Mouse (Mus musculus): ENCODE results near the gene Bloc1s5. TPM values are rescaled to one million over a fixed set of nuclear protein-coding genes. Genes with fewer than 3 reads are reported as not detected.

The Bloc1s5 gene
- total RNA-seq, 1 experiment = 3.4 TPM

DNA sequence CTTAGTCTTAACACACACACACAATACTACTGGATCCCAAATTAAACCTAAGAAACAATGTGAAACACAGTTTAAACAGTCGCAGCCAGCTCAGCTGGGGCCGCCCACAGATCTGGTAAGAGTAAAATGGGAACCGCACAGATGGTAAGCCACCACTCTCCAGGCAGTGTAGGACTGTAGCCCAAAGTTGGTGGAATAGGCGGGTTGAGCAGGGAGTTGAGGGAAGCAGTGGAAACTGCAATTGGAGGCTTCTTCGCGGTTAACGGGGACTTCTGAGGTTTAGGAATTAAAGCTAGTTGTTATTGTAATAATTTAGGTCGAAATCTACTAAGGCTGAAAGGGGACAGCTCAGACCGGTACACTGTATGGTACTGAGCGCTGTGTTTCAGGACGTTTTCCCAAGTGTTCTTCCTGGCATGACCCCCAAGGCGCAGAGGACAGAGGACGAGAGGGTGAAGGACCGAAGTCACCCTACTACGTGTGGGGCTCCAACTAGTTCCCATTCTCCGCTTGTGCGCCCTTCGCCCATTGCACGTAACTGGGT, 581 bp downstream of the Bloc1s5 start:
- no peak for DNase-seq (ENCODE audit: low read depth, low spot score)
- Histone ChIP-seq H3K9me3 (ENCODE audit: control insufficient read depth, insufficient read depth, low read depth, low read length) (no peaks in the 10 kb centered on the region), H3K36me3 (ENCODE audit: control insufficient read depth, insufficient read depth, low read length, poor library complexity, severe bottlenecking) (peaks cover 2% of the 10 kb centered on the region; the same call in 1 of the 2 replicates), H3K4me3 (ENCODE audit: insufficient read depth in 1 of 2, low read depth in 1 of 2, low read length in 2 of 2, poor library complexity in 1 of 2, severe bottlenecking in 1 of 2) (peak overlapping the region; percentile 83 to 92), H3K27ac (ENCODE audit: insufficient read depth, low read depth, low read length, poor library complexity, severe bottlenecking) (no peak overlapping the region), H3K4me1 (ENCODE audit: control insufficient read depth in 2 of 2, insufficient read depth in 2 of 2, low read length in 2 of 2, poor library complexity in 1 of 2) (peaks cover 2 to 4% of the 10 kb centered on the region in 2 experiments; a peak in 3 of 4 replicates), H3K9ac (ENCODE audit: insufficient read depth, low read depth, low read length, poor library complexity, severe bottlenecking) (peak overlapping the region; percentile 80)
- TF ChIP-seq CHD2 (IDR thresholded peaks at IDR 0.05; ENCODE audit: low read depth, low read length) (no peak), ZC3H11A (IDR thresholded peaks at IDR 0.05; ENCODE audit: borderline replicate concordance, low read depth, low read length) (no peak), MAFK (IDR thresholded peaks at IDR 0.05; ENCODE audit: insufficient read depth, low read depth, low read length) (no peak), ZNF384 (IDR thresholded peaks at IDR 0.05; ENCODE audit: low read depth, low read length) (no peak), HCFC1 (IDR thresholded peaks at IDR 0.05; ENCODE audit: borderline replicate concordance, insufficient read depth, low read length) (no peak)
- in situ Hi-C loops (cut with MboI; ENCODE audit: low sequenced_read_pairs in 2 of 2, unreplicated experiment in 2 of 2) = no loop called here

DNA sequence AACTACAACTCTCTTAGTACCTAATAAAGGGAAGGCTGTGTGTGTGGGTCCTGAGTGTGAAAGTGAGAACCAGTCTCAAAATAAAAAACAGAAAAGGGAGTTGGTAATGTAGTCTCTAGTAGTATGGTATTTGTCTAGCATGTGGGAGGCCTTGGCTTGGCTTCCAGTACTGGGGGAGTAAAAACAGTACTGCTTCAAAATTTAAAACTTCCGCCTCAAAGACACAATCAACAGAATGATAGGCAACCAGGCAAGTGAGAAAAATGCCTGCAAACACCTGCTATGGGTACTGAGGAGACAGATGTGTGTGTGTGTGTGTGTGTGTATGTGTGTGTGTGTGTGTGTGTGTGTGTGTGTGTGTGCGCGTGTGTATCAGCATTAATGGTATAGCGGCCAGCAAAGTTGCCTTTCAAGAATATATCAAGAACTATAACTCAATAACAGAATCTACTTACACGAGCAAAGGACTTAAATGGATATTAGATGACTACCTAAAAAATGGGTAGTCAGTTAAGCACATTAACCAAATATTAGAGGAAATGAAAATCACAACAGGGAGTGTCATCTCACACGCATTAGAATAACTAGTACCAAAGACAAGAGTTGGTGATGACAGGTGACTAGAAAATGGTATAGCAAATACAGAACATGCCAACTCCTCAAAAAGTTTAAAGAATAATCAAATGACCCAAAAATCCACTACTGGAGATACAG, 1.5 kb downstream of the Bloc1s5 start:
- H3K4me3 ChIP-seq (ENCODE audit: insufficient read depth in 1 of 2, low read depth in 1 of 2, low read length in 2 of 2, poor library complexity in 1 of 2, severe bottlenecking in 1 of 2) = no peak overlapping the region
- no peaks in the 10 kb centered on the region for H3K9me3 ChIP-seq (ENCODE audit: control insufficient read depth, insufficient read depth, low read depth, low read length)
- in situ Hi-C loops (cut with MboI; ENCODE audit: low sequenced_read_pairs in 2 of 2, unreplicated experiment in 2 of 2) = no loop called here
- no peak for TF ChIP-seq CHD2 (IDR thresholded peaks at IDR 0.05; ENCODE audit: low read depth, low read length)
- no peak for TF ChIP-seq MAFK (IDR thresholded peaks at IDR 0.05; ENCODE audit: insufficient read depth, low read depth, low read length)
- no peak for TF ChIP-seq ZC3H11A (IDR thresholded peaks at IDR 0.05; ENCODE audit: borderline replicate concordance, low read depth, low read length)
- no peak for TF ChIP-seq ZNF384 (IDR thresholded peaks at IDR 0.05; ENCODE audit: low read depth, low read length)
- no peak for TF ChIP-seq HCFC1 (IDR thresholded peaks at IDR 0.05; ENCODE audit: borderline replicate concordance, insufficient read depth, low read length)
- no peaks in the 10 kb centered on the region for H3K36me3 ChIP-seq (ENCODE audit: control insufficient read depth, insufficient read depth, low read length, poor library complexity, severe bottlenecking)
- no peak overlapping the region for H3K9ac ChIP-seq (ENCODE audit: insufficient read depth, low read depth, low read length, poor library complexity, severe bottlenecking)
- H3K4me1 ChIP-seq (ENCODE audit: control insufficient read depth in 2 of 2, insufficient read depth in 2 of 2, low read length in 2 of 2, poor library complexity in 1 of 2) = peaks cover 2 to 4% of the 10 kb centered on the region in 2 experiments; a peak in 3 of 4 replicates
- DNase-seq (ENCODE audit: low read depth, low spot score) = no peak
- no peak overlapping the region for H3K27ac ChIP-seq (ENCODE audit: insufficient read depth, low read depth, low read length, poor library complexity, severe bottlenecking)

DNA sequence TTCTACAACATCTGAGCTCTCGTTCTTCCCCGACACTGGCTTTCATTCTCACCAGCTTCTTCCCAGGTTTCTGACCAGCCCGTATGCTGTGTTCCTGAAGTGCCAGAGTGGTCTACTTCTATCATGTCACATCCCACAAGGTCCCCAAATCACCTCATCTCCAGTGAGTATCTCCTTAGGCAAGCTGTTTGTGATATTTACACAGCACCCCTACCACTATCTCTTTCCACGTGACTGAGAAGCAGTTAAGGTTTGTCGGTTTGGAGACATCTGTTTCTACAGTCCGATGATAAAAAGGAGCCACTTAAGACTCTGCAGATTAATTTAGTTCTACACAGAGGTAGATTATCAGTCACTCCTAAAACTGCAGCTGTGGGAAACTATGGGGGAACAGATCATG, 2.4 kb downstream of the Bloc1s5 start:
- H3K9ac ChIP-seq (ENCODE audit: insufficient read depth, low read depth, low read length, poor library complexity, severe bottlenecking) = no peak overlapping the region
- no peak for DNase-seq (ENCODE audit: low read depth, low spot score)
- peaks cover 2 to 4% of the 10 kb centered on the region in 2 experiments; a peak in 3 of 4 replicates for H3K4me1 ChIP-seq (ENCODE audit: control insufficient read depth in 2 of 2, insufficient read depth in 2 of 2, low read length in 2 of 2, poor library complexity in 1 of 2)
- no peaks in the 10 kb centered on the region for H3K9me3 ChIP-seq (ENCODE audit: control insufficient read depth, insufficient read depth, low read depth, low read length)
- no peak overlapping the region for H3K27ac ChIP-seq (ENCODE audit: insufficient read depth, low read depth, low read length, poor library complexity, severe bottlenecking)
- no peak overlapping the region for H3K4me3 ChIP-seq (ENCODE audit: insufficient read depth in 1 of 2, low read depth in 1 of 2, low read length in 2 of 2, poor library complexity in 1 of 2, severe bottlenecking in 1 of 2)
- in situ Hi-C loops (cut with MboI; ENCODE audit: low sequenced_read_pairs in 2 of 2, unreplicated experiment in 2 of 2) = no loop called here
- TF ChIP-seq MAFK (IDR thresholded peaks at IDR 0.05; ENCODE audit: insufficient read depth, low read depth, low read length) = no peak
- no peaks in the 10 kb centered on the region for H3K36me3 ChIP-seq (ENCODE audit: control insufficient read depth, insufficient read depth, low read length, poor library complexity, severe bottlenecking)

DNA sequence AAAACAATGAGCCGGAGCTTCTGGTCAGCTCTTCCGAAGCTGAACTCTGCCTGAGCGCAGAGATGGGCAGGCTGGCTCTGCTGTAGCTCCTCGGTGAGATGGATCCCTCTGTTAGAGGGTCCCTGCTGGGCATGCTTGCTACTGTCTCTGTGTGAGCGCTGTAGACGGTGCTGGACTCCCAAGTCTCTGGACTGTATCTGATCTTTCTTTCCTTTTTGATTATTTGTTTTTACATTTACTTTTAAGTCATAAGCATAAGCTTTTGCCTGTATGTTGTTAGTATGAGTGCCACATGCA, 8.7 kb downstream of the Bloc1s5 start:
- in situ Hi-C loops (cut with MboI; ENCODE audit: low sequenced_read_pairs in 2 of 2, unreplicated experiment in 2 of 2) = no loop called here
- TF ChIP-seq ZNF384 (IDR thresholded peaks at IDR 0.05; ENCODE audit: low read depth, low read length) = no peak
- no peak for TF ChIP-seq HCFC1 (IDR thresholded peaks at IDR 0.05; ENCODE audit: borderline replicate concordance, insufficient read depth, low read length)
- TF ChIP-seq CHD2 (IDR thresholded peaks at IDR 0.05; ENCODE audit: low read depth, low read length) = no peak
- no peak for TF ChIP-seq ZC3H11A (IDR thresholded peaks at IDR 0.05; ENCODE audit: borderline replicate concordance, low read depth, low read length)
- TF ChIP-seq MAFK (IDR thresholded peaks at IDR 0.05; ENCODE audit: insufficient read depth, low read depth, low read length) = no peak
- Histone ChIP-seq H3K4me3 (ENCODE audit: insufficient read depth in 1 of 2, low read depth in 1 of 2, low read length in 2 of 2, poor library complexity in 1 of 2, severe bottlenecking in 1 of 2) (no peak overlapping the region), H3K36me3 (ENCODE audit: control insufficient read depth, insufficient read depth, low read length, poor library complexity, severe bottlenecking) (peaks cover 5% of the 10 kb centered on the region; the same call in 1 of the 2 replicates), H3K9me3 (ENCODE audit: control insufficient read depth, insufficient read depth, low read depth, low read length) (no peaks in the 10 kb centered on the region), H3K9ac (ENCODE audit: insufficient read depth, low read depth, low read length, poor library complexity, severe bottlenecking) (no peak overlapping the region), H3K4me1 (ENCODE audit: control insufficient read depth in 2 of 2, insufficient read depth in 2 of 2, low read length in 2 of 2, poor library complexity in 1 of 2) (no peaks in the 10 kb centered on the region), H3K27ac (ENCODE audit: insufficient read depth, low read depth, low read length, poor library complexity, severe bottlenecking) (no peak overlapping the region)
- no peak for DNase-seq (ENCODE audit: low read depth, low spot score)

All from ES-E14 (cell line).